Comparison of ENCODE assay signal across 11 mouse cellular contexts in genomic region chr10:69916689-69917435, GRCm38 (mm10).
DNase-seq lines count a peak whose midpoint lies in the region; ATAC-seq lines count a peak whose summit lies in the region.
"Had no signal": no experiment of that assay in that cellular context is flagged by ENCODE, and none has a peak within 500 bp of the region (broad histone marks: within the 10 kb centered on the region; RNA-seq: fewer than 3 reads in every experiment).

No protein-coding gene starts in this region.

- WGBS in hindbrain, embryonic 12.5 days: 83% methylated on average over 10 of the region's 10 CpGs

- intact Hi-C loops in heart, postnatal 10 days (cut with DNase I): no loop called here
- intact Hi-C loops in left cerebral cortex, postnatal 25 days (cut with DNase I): no loop called here

- peak; percentile 33 to 43 for DNase-seq in cerebellum, adult 18-20 months
- DNase-seq in Muller cell, postnatal 12 days (ENCODE audit: inconsistent ontology term): peak; percentile 53
- peak; percentile 49 to 51 for DNase-seq in heart, postnatal 10 days
- DNase-seq in kidney, postnatal 36 days: peak; percentile 88 to 90
- DNase-seq in left cerebral cortex, postnatal 25 days (ENCODE audit: low spot score in 2 of 2): no peak
- no peak for DNase-seq in left cerebral cortex, adult 18-20 months (ENCODE audit: low spot score in 2 of 2)

- no peak for ATAC-seq in cerebellum, adult (ENCODE audit: insufficient number of reproducible peaks, low FRiP score, low TSS enrichment)
- no peak for ATAC-seq in hindbrain, embryonic 12.5 days (ENCODE audit: low FRiP score)
- ATAC-seq: activated CD4-positive, CD25-positive, alpha-beta regulatory T cell, adult 4 months had no signal

- 0 out of 2 replicates have a peak, but pooled peaks cover 4% of the 10 kb centered on the region for H3K36me3 ChIP-seq in hindbrain, embryonic 12.5 days
- H3K36me3 ChIP-seq: lung, embryonic 15.5 days had no signal

- H3K9me3 ChIP-seq in hindbrain, embryonic 12.5 days (replicated peaks): no peaks in the 10 kb centered on the region
- H3K9me3 ChIP-seq: lung, embryonic 15.5 days; neural tube, embryonic 12.5 days had no signal

- no peak overlapping the region for H3K27ac ChIP-seq in hindbrain, embryonic 12.5 days
- H3K27ac ChIP-seq: lung, embryonic 15.5 days; neural tube, embryonic 12.5 days had no signal

- no peaks in the 10 kb centered on the region for H3K27me3 ChIP-seq in hindbrain, embryonic 12.5 days
- H3K27me3 ChIP-seq: lung, embryonic 15.5 days; neural tube, embryonic 12.5 days had no signal

- no peak overlapping the region for H3K4me2 ChIP-seq in hindbrain, embryonic 12.5 days (replicated peaks)
- H3K4me2 ChIP-seq: lung, embryonic 15.5 days; neural tube, embryonic 12.5 days had no signal

- H3K4me3 ChIP-seq in hindbrain, embryonic 12.5 days: no peak overlapping the region
- H3K4me3 ChIP-seq: lung, embryonic 15.5 days; neural tube, embryonic 12.5 days had no signal

- no peaks in the 10 kb centered on the region for H3K4me1 ChIP-seq in hindbrain, embryonic 12.5 days
- H3K4me1 ChIP-seq: lung, embryonic 15.5 days; neural tube, embryonic 12.5 days had no signal

- H3K9ac ChIP-seq in hindbrain, embryonic 12.5 days: no peak overlapping the region
- H3K9ac ChIP-seq: lung, embryonic 15.5 days; neural tube, embryonic 12.5 days had no signal

Comparison
In these comparisons a context has a peak if more than half of its experiments do, and no peak if none do; other contexts are left out.
1. DNase-seq: peak in cerebellum, adult 18-20 months (2 of 2), Muller cell, postnatal 12 days (single experiment), heart, postnatal 10 days (2 of 2) and kidney, postnatal 36 days (2 of 2); none in left cerebral cortex, postnatal 25 days (0 of 2) and left cerebral cortex, adult 18-20 months (0 of 2).